Mouse (Mus musculus) liver, embryonic 14.5 days (tissue): ENCODE measurements around the gene Nrxn2. TPM values are rescaled to one million over a fixed set of nuclear protein-coding genes. Genes with fewer than 3 reads are reported as not detected.

ENCODE experiments used
- ATAC-seq: fragments of 200-750 bp; cut with Nextera tagmentation; 2 replicates; pipeline ENCODE4 v1.8.0; 2017; ENCODE audit warnings: moderate number of reproducible peaks, mild to moderate bottlenecking, moderate library complexity; ENCODE audit not compliant: insufficient read depth
- DNase-seq, 3 experiments: peaks; one replicate each; pipeline ENCODE4 v3.0.0-alpha.2; 2012 to 2013; ENCODE audit warnings: low read depth in 3 of 3, low spot score in 3 of 3
- H3K27ac ChIP-seq: fragments of 300-500 bp; sonication (generic); 2 replicates; pipeline ENCODE4 v1.5.1; 2014; ENCODE audit warnings: moderate library complexity, mild to moderate bottlenecking, control low read depth, inconsistent platforms
- H3K27me3 ChIP-seq: fragments of 300-500 bp; sonication (generic); 2 replicates; pipeline ENCODE4 v1.6.1; 2014; ENCODE audit warnings: mild to moderate bottlenecking, low read length, moderate library complexity; ENCODE audit not compliant: control insufficient read depth, insufficient read depth
- H3K36me3 ChIP-seq: fragments of 300-500 bp; sonication (generic); replicated peaks from 2 replicates; pipeline ENCODE4 v1.6.1; 2014; ENCODE audit warnings: low read depth; ENCODE audit not compliant: control insufficient read depth, insufficient read depth
- H3K4me1 ChIP-seq, 2 experiments: fragments of 200-500 bp in 1 of 2; fragments of 300-500 bp in 1 of 2; sonication (generic) in 1 of 2; replicated peaks; 2 replicates each; pipeline ENCODE4 v1.6.1; 2012 to 2014; ENCODE audit warnings: antibody characterized with exemption in 1 of 2, inconsistent platforms in 1 of 2, low read length in 1 of 2; ENCODE audit not compliant: control insufficient read depth in 2 of 2, insufficient read depth in 2 of 2
- H3K4me2 ChIP-seq: fragments of 300-500 bp; sonication (generic); 2 replicates; pipeline ENCODE4 v1.6.1; 2014; ENCODE audit warnings: low read depth, mild to moderate bottlenecking, control low read depth, moderate library complexity
- H3K4me3 ChIP-seq, 2 experiments: fragments of 200-500 bp in 1 of 2; fragments of 300-500 bp in 1 of 2; sonication (generic) in 1 of 2; 2 replicates each; pipeline ENCODE4 v1.5.1; 2012 to 2014; ENCODE audit warnings: low read depth in 2 of 2, low read length in 2 of 2, mild to moderate bottlenecking in 2 of 2, control low read depth in 1 of 2, inconsistent platforms in 1 of 2, moderate library complexity in 1 of 2; ENCODE audit not compliant: insufficient read depth in 1 of 2
- H3K9ac ChIP-seq: fragments of 300-500 bp; sonication (generic); replicated peaks from 2 replicates; pipeline ENCODE4 v1.6.1; 2014; ENCODE audit warnings: mild to moderate bottlenecking, control low read depth, moderate library complexity
- H3K9me3 ChIP-seq: fragments of 300-500 bp; sonication (generic); 2 replicates; pipeline ENCODE4 v1.6.1; 2016; ENCODE audit warnings: low read length, mixed read lengths; ENCODE audit not compliant: control insufficient read depth
- CTCF ChIP-seq: IDR thresholded peaks from 2 replicates; pipeline ENCODE4 v1.5.1; 2016; ENCODE audit warnings: antibody characterized with exemption, low read depth, control low read depth
- EP300 ChIP-seq: IDR thresholded peaks from 2 replicates; pipeline ENCODE4 v1.6.1; 2016; ENCODE audit warnings: antibody characterized with exemption, low read depth
- WGBS: fragments of 180-500 bp; shearing (Covaris S2); extraction: QIAGEN DNeasy Blood & Tissue Kit; methylation state at CpG from one replicate; pipeline ENCODE4 v1.1.7; 2014; ENCODE audit not compliant: insufficient replicate concordance; 5-methylcytosine and 5-hydroxymethylcytosine counted together
- microRNA-seq: library from miRNA; unstranded; fragments of <30 nt; microRNA quantifications from one replicate; pipeline ENCODE4, GENCODE M21; 2016
- polyA plus RNA-seq, 2 experiments: library from polyadenylated mRNA; depleted of rRNA in 1 of 2; stranded (reverse) in 1 of 2; unstranded in 1 of 2; fragments of >200 nt; fragmentation: Nextera tagmentation in 1 of 2; extraction: Ambion mirVana in 1 of 2; gene quantifications; 2 replicates each; pipeline versions ENCODE4 v1.2.1 to v1.2.3; 2012 to 2014

Gene Nrxn2
- polyA plus RNA-seq, 2 experiments = 0.27 to 0.46 TPM

GRCm38 (mm10) chr19:6571476-6571875 is 152.9 kb downstream of the Nrxn2 start:
- H3K9me3 ChIP-seq = no peaks in the 10 kb centered on the region
- no peak overlapping the region for H3K27ac ChIP-seq
- H3K4me3 ChIP-seq = no peak overlapping the region
- H3K36me3 ChIP-seq = no peaks in the 10 kb centered on the region
- H3K4me1 ChIP-seq = no peaks in the 10 kb centered on the region
- ATAC-seq (no peak), DNase-seq (no peak)
- TF ChIP-seq EP300 (no peak), CTCF (no peak)
- H3K9ac ChIP-seq = no peak overlapping the region
- WGBS = 53% methylated on average over 5 of the region's 5 CpGs
- H3K4me2 ChIP-seq = no peak overlapping the region
- no peaks in the 10 kb centered on the region for H3K27me3 ChIP-seq

GRCm38 (mm10) chr19:6572001-6572400 is 153.5 kb downstream of the Nrxn2 start:
- H3K36me3 ChIP-seq = no peaks in the 10 kb centered on the region
- H3K27ac ChIP-seq = no peak overlapping the region
- no peak overlapping the region for H3K4me2 ChIP-seq
- no peaks in the 10 kb centered on the region for H3K4me1 ChIP-seq
- H3K9me3 ChIP-seq = no peaks in the 10 kb centered on the region
- H3K27me3 ChIP-seq = no peaks in the 10 kb centered on the region
- TF ChIP-seq EP300 (no peak), CTCF (no peak)
- ATAC-seq (no peak), DNase-seq (no peak)
- WGBS = 38% methylated on average over 4 of the region's 4 CpGs
- no peak overlapping the region for H3K9ac ChIP-seq
- no peak overlapping the region for H3K4me3 ChIP-seq

Small RNAs within 50 kb of the gene (microRNA-seq; reads per million reads assigned to microRNA genes)
- not detected for gene Gm26460

Other genes with a start within 250 kb of the Nrxn2 start
- gene Majin, start 234.3 kb upstream of the Nrxn2 start, polyA plus RNA-seq (2012; rRNA removed) = not detected in 2 replicates
- gene Majin, start 234.3 kb upstream of the Nrxn2 start, polyA plus RNA-seq (2014; fragmentation: Nextera tagmentation; extraction: Ambion mirVana) = not detected in 2 replicates
- gene Gpha2, start 192.4 kb upstream of the Nrxn2 start, polyA plus RNA-seq (2012; rRNA removed) = not detected in 2 replicates
- not detected in 2 replicates for gene Gpha2, start 192.4 kb upstream of the Nrxn2 start, polyA plus RNA-seq (2014; fragmentation: Nextera tagmentation; extraction: Ambion mirVana)
- 3.2 TPM in 2 replicates for gene Ppp2r5b, start 182.9 kb upstream of the Nrxn2 start, polyA plus RNA-seq (2012; rRNA removed)
- gene Ppp2r5b, start 182.9 kb upstream of the Nrxn2 start, polyA plus RNA-seq (2014; fragmentation: Nextera tagmentation; extraction: Ambion mirVana) = 2.4 and 2.5 TPM in 2 replicates
- gene Atg2a, start 177.1 kb upstream of the Nrxn2 start, polyA plus RNA-seq (2012; rRNA removed) = 5.0 and 5.4 TPM in 2 replicates
- 4.1 and 4.4 TPM in 2 replicates for gene Atg2a, start 177.1 kb upstream of the Nrxn2 start, polyA plus RNA-seq (2014; fragmentation: Nextera tagmentation; extraction: Ambion mirVana)
- 65.3 and 81.6 TPM in 2 replicates for gene Ehd1, start 142.0 kb upstream of the Nrxn2 start, polyA plus RNA-seq (2012; rRNA removed)
- 38.0 and 49.6 TPM in 2 replicates for gene Ehd1, start 142.0 kb upstream of the Nrxn2 start, polyA plus RNA-seq (2014; fragmentation: Nextera tagmentation; extraction: Ambion mirVana)
- 2.0 and 2.1 TPM in 2 replicates for gene Cdc42bpg, start 112.3 kb upstream of the Nrxn2 start, polyA plus RNA-seq (2012; rRNA removed)
- 0.32 and 0.33 TPM in 2 replicates for gene Cdc42bpg, start 112.3 kb upstream of the Nrxn2 start, polyA plus RNA-seq (2014; fragmentation: Nextera tagmentation; extraction: Ambion mirVana)
- gene Men1, start 83.8 kb upstream of the Nrxn2 start, polyA plus RNA-seq (2012; rRNA removed) = 19.9 and 20.4 TPM in 2 replicates
- 12.5 and 13.5 TPM in 2 replicates for gene Men1, start 83.8 kb upstream of the Nrxn2 start, polyA plus RNA-seq (2014; fragmentation: Nextera tagmentation; extraction: Ambion mirVana)
- 15.9 and 17.6 TPM in 2 replicates for gene Map4k2, start 77.6 kb upstream of the Nrxn2 start, polyA plus RNA-seq (2012; rRNA removed)
- gene Map4k2, start 77.6 kb upstream of the Nrxn2 start, polyA plus RNA-seq (2014; fragmentation: Nextera tagmentation; extraction: Ambion mirVana) = 3.0 and 3.7 TPM in 2 replicates
- gene Sf1, start 55.0 kb upstream of the Nrxn2 start, polyA plus RNA-seq (2012; rRNA removed) = 57.4 and 60.9 TPM in 2 replicates
- 57.9 and 65.0 TPM in 2 replicates for gene Sf1, start 55.0 kb upstream of the Nrxn2 start, polyA plus RNA-seq (2014; fragmentation: Nextera tagmentation; extraction: Ambion mirVana)
- gene Pygm, start 34.3 kb upstream of the Nrxn2 start, polyA plus RNA-seq (2012; rRNA removed) = 1.2 TPM in 2 replicates
- gene Pygm, start 34.3 kb upstream of the Nrxn2 start, polyA plus RNA-seq (2014; fragmentation: Nextera tagmentation; extraction: Ambion mirVana) = 1.2 and 1.3 TPM in 2 replicates
- gene Rasgrp2, start 19.4 kb upstream of the Nrxn2 start, polyA plus RNA-seq (2012; rRNA removed) = 64.1 and 74.5 TPM in 2 replicates
- 76.3 and 76.9 TPM in 2 replicates for gene Rasgrp2, start 19.4 kb upstream of the Nrxn2 start, polyA plus RNA-seq (2014; fragmentation: Nextera tagmentation; extraction: Ambion mirVana)
- not detected in 2 replicates for gene Slc22a12, start 124.3 kb downstream of the Nrxn2 start, polyA plus RNA-seq (2012; rRNA removed)
- gene Slc22a12, start 124.3 kb downstream of the Nrxn2 start, polyA plus RNA-seq (2014; fragmentation: Nextera tagmentation; extraction: Ambion mirVana) = not detected in 2 replicates